In genomic region chr11:34492986-34493385, GRCm38 (mm10) we compare ENCODE assay signal across 27 mouse cellular contexts.
"Had no signal": no experiment of that assay in that cellular context is flagged by ENCODE, and none has a peak within 500 bp of the region (broad histone marks: within the 10 kb centered on the region; RNA-seq: fewer than 3 reads in every experiment).

No protein-coding gene starts in this region.

- H3K36me3 ChIP-seq: heart, embryonic 10.5 days; heart, embryonic 12.5 days; hindbrain, embryonic 10.5 days; hindbrain, embryonic 12.5 days; intestine, embryonic 15.5 days; limb, embryonic 10.5 days; limb, embryonic 12.5 days; liver, embryonic 13.5 days; liver, embryonic 15.5 days had no signal

- ATAC-seq: hindbrain, embryonic 16.5 days; inflammation-experienced regulatory T-cells, adult 6 months; intestine, embryonic 15.5 days; intestine, postnatal 0 days had no signal

- H3K27ac ChIP-seq: heart, embryonic 10.5 days; hindbrain, embryonic 10.5 days; hindbrain, embryonic 12.5 days; hindbrain, embryonic 14.5 days; intestine, embryonic 15.5 days; layer of hippocampus, adult 2 months; left cerebral cortex, adult 2 months; limb, embryonic 10.5 days; limb, embryonic 12.5 days; liver, embryonic 13.5 days; liver, embryonic 15.5 days had no signal

- DNase-seq: gastrocnemius, postnatal 10 days; gastrocnemius, postnatal 25 days; heart, adult 18-20 months; heart, postnatal 14 days; heart, postnatal 4 days; kidney, adult 18-20 months; kidney, adult 8-10 months; kidney, postnatal 10 days; kidney, postnatal 25 days; kidney, postnatal 4 days; liver; liver, embryonic 13.5 days had no signal

- H3K27me3 ChIP-seq: heart, embryonic 12.5 days; hindbrain, embryonic 12.5 days; intestine, embryonic 15.5 days; limb, embryonic 12.5 days; liver, embryonic 13.5 days; liver, embryonic 15.5 days had no signal

- H3K9ac ChIP-seq: heart, embryonic 12.5 days; hindbrain, embryonic 12.5 days; hindbrain, embryonic 14.5 days; intestine, embryonic 15.5 days; limb, embryonic 12.5 days; liver, embryonic 13.5 days; liver, embryonic 15.5 days had no signal

- H3K4me2 ChIP-seq: heart, embryonic 12.5 days; hindbrain, embryonic 12.5 days; hindbrain, embryonic 14.5 days; intestine, embryonic 15.5 days; limb, embryonic 12.5 days; liver, embryonic 11.5 days; liver, embryonic 13.5 days; liver, embryonic 15.5 days had no signal

- H3K4me1 ChIP-seq: heart, embryonic 10.5 days; heart, embryonic 12.5 days; hindbrain, embryonic 12.5 days; intestine, embryonic 15.5 days; limb, embryonic 10.5 days; limb, embryonic 12.5 days had no signal

- H3K4me3 ChIP-seq: heart, embryonic 10.5 days; heart, embryonic 12.5 days; hindbrain, embryonic 10.5 days; hindbrain, embryonic 12.5 days; intestine, embryonic 15.5 days; layer of hippocampus, adult 2 months; left cerebral cortex, adult 2 months; limb, embryonic 10.5 days; limb, embryonic 12.5 days; liver, embryonic 13.5 days; liver, embryonic 15.5 days had no signal

- H3K9me3 ChIP-seq: heart, embryonic 10.5 days; heart, embryonic 12.5 days; hindbrain, embryonic 10.5 days; hindbrain, embryonic 12.5 days; intestine, embryonic 15.5 days; limb, embryonic 10.5 days; limb, embryonic 12.5 days; liver, embryonic 13.5 days; liver, embryonic 15.5 days had no signal
